Mouse (Mus musculus): ENCODE results near the gene Gm40193. TPM values are rescaled to one million over a fixed set of nuclear protein-coding genes. Genes with fewer than 3 reads are reported as not detected.

Gm40193 gene
- polyA plus RNA-seq, 1 experiment from 2014 or later = not detected

GRCm38 (mm10) chr11:70511242-70511641 lies 21.5 kb downstream of the Gm40193 start:
- Histone ChIP-seq H3K36me3 (ENCODE audit: control insufficient read depth, insufficient read depth, low read length) (no peaks in the 10 kb centered on the region), H3K4me2 (ENCODE audit: low read length) (no peak overlapping the region), H3K4me1 (replicated peaks; ENCODE audit: control insufficient read depth, insufficient read depth, low read length) (peaks cover 4% of the 10 kb centered on the region; the same call in 1 of the 2 replicates), H3K9me3 (ENCODE audit: control insufficient read depth, low read length) (no peaks in the 10 kb centered on the region), H3K27me3 (replicated peaks; ENCODE audit: control insufficient read depth, insufficient read depth, low read length) (peaks cover 7% of the 10 kb centered on the region; the same call in 1 of the 2 replicates), H3K27ac (ENCODE audit: low read depth) (no peak overlapping the region), H3K9ac (ENCODE audit: low read length) (no peak overlapping the region), H3K4me3 (ENCODE audit: low read depth, low read length) (no peak overlapping the region)
- WGBS = 73% methylated on average over 2 of the region's 2 CpGs
- no peak for ATAC-seq (replicated peaks; ENCODE audit: low FRiP score, low TSS enrichment, low read depth)
- no peak for DNase-seq (ENCODE audit: low spot score)

DNA sequence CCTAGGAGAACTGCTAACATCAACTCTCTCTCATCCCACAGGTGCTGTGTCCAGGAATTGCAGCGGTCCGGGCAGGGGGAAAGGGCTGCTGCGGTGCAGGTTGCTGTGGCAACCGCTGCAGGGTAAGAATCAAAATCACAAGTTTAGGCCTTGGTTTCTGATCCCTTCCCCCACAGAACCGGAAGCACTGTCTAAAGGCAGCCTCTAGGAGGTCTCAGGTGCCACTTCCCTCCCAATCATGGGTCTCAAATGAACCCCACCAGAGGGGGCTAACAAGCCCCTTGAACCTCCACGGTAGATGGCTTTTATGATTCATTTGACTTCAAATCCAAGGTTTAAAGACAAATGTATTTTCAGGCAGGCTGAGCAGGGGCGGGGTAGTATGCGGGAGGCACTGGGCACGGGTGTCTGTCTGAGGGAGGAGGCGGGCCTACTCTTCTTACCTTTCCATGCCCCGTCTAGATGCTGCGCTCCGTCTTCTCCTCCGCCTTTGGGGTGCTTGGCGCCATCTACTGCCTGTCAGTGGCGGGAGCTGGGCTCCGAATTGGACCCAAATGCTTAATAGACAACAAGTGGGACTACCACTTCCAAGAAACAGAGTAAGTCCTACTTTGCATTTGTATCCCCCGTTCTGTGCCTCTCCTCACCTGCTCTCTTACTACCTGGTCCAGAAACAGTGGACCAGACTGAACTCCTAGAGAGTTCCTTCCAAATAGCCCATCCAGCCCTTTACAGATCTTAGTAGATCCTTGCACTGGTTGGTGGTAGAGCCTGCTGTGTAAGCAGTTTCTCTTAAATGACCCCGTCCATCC lies 22.8 kb downstream of the Gm40193 start:
- H3K9me3 ChIP-seq (ENCODE audit: control insufficient read depth, low read length) = no peaks in the 10 kb centered on the region
- DNase-seq (ENCODE audit: low spot score) = peak; percentile 68
- H3K4me2 ChIP-seq (ENCODE audit: low read length) = peak overlapping the region; percentile 20; the same call in 1 of the 2 replicates
- peaks cover 7% of the 10 kb centered on the region; the same call in 1 of the 2 replicates for H3K27me3 ChIP-seq (replicated peaks; ENCODE audit: control insufficient read depth, insufficient read depth, low read length)
- 13% methylated on average over 19 of the region's 19 CpGs for WGBS
- no peak overlapping the region for H3K9ac ChIP-seq (ENCODE audit: low read length)
- H3K4me1 ChIP-seq (replicated peaks; ENCODE audit: control insufficient read depth, insufficient read depth, low read length) = peaks cover 6% of the 10 kb centered on the region; the same call in 1 of the 2 replicates
- H3K27ac ChIP-seq (ENCODE audit: low read depth) = no peak overlapping the region
- no peak overlapping the region for H3K4me3 ChIP-seq (ENCODE audit: low read depth, low read length)
- no peak for ATAC-seq (replicated peaks; ENCODE audit: low FRiP score, low TSS enrichment, low read depth)
- H3K36me3 ChIP-seq (ENCODE audit: control insufficient read depth, insufficient read depth, low read length) = no peaks in the 10 kb centered on the region

GRCm38 (mm10) chr11:70506962-70507515 lies 25.7 kb downstream of the Gm40193 start:
- Histone ChIP-seq H3K27me3 (replicated peaks; ENCODE audit: control insufficient read depth, insufficient read depth, low read length) (peaks cover 7% of the 10 kb centered on the region; the same call in 1 of the 2 replicates), H3K27ac (ENCODE audit: low read depth) (no peak overlapping the region), H3K4me1 (replicated peaks; ENCODE audit: control insufficient read depth, insufficient read depth, low read length) (peaks cover 6% of the 10 kb centered on the region; the same call in 1 of the 2 replicates), H3K9ac (ENCODE audit: low read length) (no peak overlapping the region), H3K9me3 (ENCODE audit: control insufficient read depth, low read length) (no peaks in the 10 kb centered on the region), H3K36me3 (ENCODE audit: control insufficient read depth, insufficient read depth, low read length) (no peaks in the 10 kb centered on the region), H3K4me2 (ENCODE audit: low read length) (no peak overlapping the region), H3K4me3 (ENCODE audit: low read depth, low read length) (no peak overlapping the region)
- DNase-seq (ENCODE audit: low spot score) (no peak), ATAC-seq (replicated peaks; ENCODE audit: low FRiP score, low TSS enrichment, low read depth) (no peak)
- WGBS = 70% methylated on average over 7 of the region's 7 CpGs

DNA sequence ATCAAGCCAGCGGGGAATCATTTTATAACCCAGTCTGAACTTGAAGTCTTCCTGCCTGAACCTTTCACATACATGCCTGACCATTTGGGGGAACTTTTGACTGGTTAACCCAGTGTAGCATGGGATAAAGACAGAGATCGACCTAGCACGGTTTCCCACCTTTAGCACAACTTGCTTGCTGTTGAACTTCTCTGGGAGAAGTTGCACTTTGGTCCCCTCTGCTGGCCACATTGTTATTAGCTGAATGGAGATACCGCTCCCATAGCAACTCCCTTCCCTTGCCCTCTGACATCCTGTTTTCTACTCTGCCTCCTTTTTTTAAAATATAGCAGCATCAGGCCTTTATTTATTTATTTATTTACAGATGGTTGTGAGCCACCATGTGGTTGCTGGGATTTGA lies 26.4 kb downstream of the Gm40193 start:
- no peaks in the 10 kb centered on the region for H3K9me3 ChIP-seq (ENCODE audit: control insufficient read depth, low read length)
- peaks cover 7% of the 10 kb centered on the region; the same call in 1 of the 2 replicates for H3K27me3 ChIP-seq (replicated peaks; ENCODE audit: control insufficient read depth, insufficient read depth, low read length)
- H3K27ac ChIP-seq (ENCODE audit: low read depth) = no peak overlapping the region
- ATAC-seq (replicated peaks; ENCODE audit: low FRiP score, low TSS enrichment, low read depth) (no peak), DNase-seq (ENCODE audit: low spot score) (peak; percentile 82)
- H3K9ac ChIP-seq (ENCODE audit: low read length) = no peak overlapping the region
- peaks cover 6% of the 10 kb centered on the region; the same call in 1 of the 2 replicates for H3K4me1 ChIP-seq (replicated peaks; ENCODE audit: control insufficient read depth, insufficient read depth, low read length)
- no peak overlapping the region for H3K4me3 ChIP-seq (ENCODE audit: low read depth, low read length)
- 22% methylated on average over 4 of the region's 4 CpGs for WGBS
- H3K4me2 ChIP-seq (ENCODE audit: low read length) = peak overlapping the region; percentile 23; the same call in 1 of the 2 replicates
- no peaks in the 10 kb centered on the region for H3K36me3 ChIP-seq (ENCODE audit: control insufficient read depth, insufficient read depth, low read length)

- WGBS = 50% methylated on average over 9 of the region's 9 CpGs
- Histone ChIP-seq H3K27ac (ENCODE audit: low read depth) (peak within 1 kb of the TSS; percentile 75), H3K36me3 (ENCODE audit: control insufficient read depth, insufficient read depth, low read length) (no peaks in the 10 kb centered on the region), H3K9ac (ENCODE audit: low read length) (no peak within 1 kb of the TSS; the same call in 1 of the 2 replicates), H3K9me3 (ENCODE audit: control insufficient read depth, low read length) (no peaks in the 10 kb centered on the region), H3K4me2 (ENCODE audit: low read length) (peak within 1 kb of the TSS; percentile 39), H3K27me3 (replicated peaks; ENCODE audit: control insufficient read depth, insufficient read depth, low read length) (peaks cover 7% of the 10 kb centered on the region; the same call in 1 of the 2 replicates), H3K4me3 (ENCODE audit: low read depth, low read length) (peak within 1 kb of the TSS; percentile 22), H3K4me1 (replicated peaks; ENCODE audit: control insufficient read depth, insufficient read depth, low read length) (peaks cover 6% of the 10 kb centered on the region; the same call in 1 of the 2 replicates)
- DNase-seq (ENCODE audit: low spot score) (no peak), ATAC-seq (replicated peaks; ENCODE audit: low FRiP score, low TSS enrichment, low read depth) (peak; percentile 85)
Observed at GRCm38 (mm10) chr11:70504970-70505369, 27.8 kb downstream of the Gm40193 start, which contains the start of gene Tm4sf5. Tm4sf5 (plus strand) TSS chr11:70505244.

DNA sequence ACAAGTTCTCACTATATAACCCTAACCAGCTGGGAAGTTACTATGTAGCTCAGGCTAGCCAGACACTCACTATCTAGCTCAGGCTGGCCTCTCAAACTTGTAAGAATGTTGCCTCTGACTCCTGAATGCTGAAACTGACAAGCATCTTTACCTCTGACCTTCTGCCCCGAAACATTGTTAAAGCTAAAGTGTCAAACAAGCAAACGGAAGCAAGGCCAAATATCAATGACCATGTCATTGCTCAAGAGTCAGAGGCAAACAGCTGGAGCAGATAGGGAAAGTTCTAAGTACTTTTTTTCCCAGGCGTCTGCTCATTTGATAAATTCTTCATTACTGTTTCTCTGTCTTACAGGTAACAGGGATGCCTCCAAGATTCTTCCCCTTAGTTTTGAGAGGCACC lies 30.7 kb downstream of the Gm40193 start:
- H3K36me3 ChIP-seq (ENCODE audit: control insufficient read depth, insufficient read depth, low read length) = no peaks in the 10 kb centered on the region
- no peaks in the 10 kb centered on the region for H3K9me3 ChIP-seq (ENCODE audit: control insufficient read depth, low read length)
- DNase-seq (ENCODE audit: low spot score) (no peak), ATAC-seq (replicated peaks; ENCODE audit: low FRiP score, low TSS enrichment, low read depth) (no peak)
- H3K4me1 ChIP-seq (replicated peaks; ENCODE audit: control insufficient read depth, insufficient read depth, low read length) = 0 out of 2 replicates have a peak, but pooled peaks cover 2% of the 10 kb centered on the region
- H3K27ac ChIP-seq (ENCODE audit: low read depth) = no peak overlapping the region
- H3K4me2 ChIP-seq (ENCODE audit: low read length) = no peak overlapping the region
- H3K4me3 ChIP-seq (ENCODE audit: low read depth, low read length) = no peak overlapping the region
- 49% methylated on average over 3 of the region's 3 CpGs for WGBS
- H3K27me3 ChIP-seq (replicated peaks; ENCODE audit: control insufficient read depth, insufficient read depth, low read length) = no peaks in the 10 kb centered on the region
- no peak overlapping the region for H3K9ac ChIP-seq (ENCODE audit: low read length)

GRCm38 (mm10) chr11:70500476-70500812 lies 32.3 kb downstream of the Gm40193 start:
- no peaks in the 10 kb centered on the region for H3K9me3 ChIP-seq (ENCODE audit: control insufficient read depth, low read length)
- H3K4me3 ChIP-seq (ENCODE audit: low read depth, low read length) = no peak overlapping the region
- no peak overlapping the region for H3K27ac ChIP-seq (ENCODE audit: low read depth)
- no peaks in the 10 kb centered on the region for H3K36me3 ChIP-seq (ENCODE audit: control insufficient read depth, insufficient read depth, low read length)
- 79% methylated on average over 1 of the region's 1 CpGs for WGBS
- no peak overlapping the region for H3K9ac ChIP-seq (ENCODE audit: low read length)
- no peak for ATAC-seq (replicated peaks; ENCODE audit: low FRiP score, low TSS enrichment, low read depth)
- no peak overlapping the region for H3K4me2 ChIP-seq (ENCODE audit: low read length)
- no peak for DNase-seq (ENCODE audit: low spot score)
- H3K4me1 ChIP-seq (replicated peaks; ENCODE audit: control insufficient read depth, insufficient read depth, low read length) = no peaks in the 10 kb centered on the region
- H3K27me3 ChIP-seq (replicated peaks; ENCODE audit: control insufficient read depth, insufficient read depth, low read length) = no peaks in the 10 kb centered on the region

- H3K9ac ChIP-seq (ENCODE audit: low read length) = no peak overlapping the region
- no peak overlapping the region for H3K4me2 ChIP-seq (ENCODE audit: low read length)
- DNase-seq (ENCODE audit: low spot score) = no peak
- no peak overlapping the region for H3K27ac ChIP-seq (ENCODE audit: low read depth)
- no peaks in the 10 kb centered on the region for H3K9me3 ChIP-seq (ENCODE audit: control insufficient read depth, low read length)
- H3K4me1 ChIP-seq (replicated peaks; ENCODE audit: control insufficient read depth, insufficient read depth, low read length) = no peaks in the 10 kb centered on the region
- 67% methylated on average over 14 of the region's 14 CpGs for WGBS
- H3K4me3 ChIP-seq (ENCODE audit: low read depth, low read length) = no peak overlapping the region
- no peaks in the 10 kb centered on the region for H3K36me3 ChIP-seq (ENCODE audit: control insufficient read depth, insufficient read depth, low read length)
- no peaks in the 10 kb centered on the region for H3K27me3 ChIP-seq (replicated peaks; ENCODE audit: control insufficient read depth, insufficient read depth, low read length)
- ATAC-seq (replicated peaks; ENCODE audit: low FRiP score, low TSS enrichment, low read depth) = no peak
Observed at GRCm38 (mm10) chr11:70499566-70500475, 32.9 kb downstream of the Gm40193 start.
